Comparison of ENCODE assay signal across 11 mouse cellular contexts in the genomic region with DNA sequence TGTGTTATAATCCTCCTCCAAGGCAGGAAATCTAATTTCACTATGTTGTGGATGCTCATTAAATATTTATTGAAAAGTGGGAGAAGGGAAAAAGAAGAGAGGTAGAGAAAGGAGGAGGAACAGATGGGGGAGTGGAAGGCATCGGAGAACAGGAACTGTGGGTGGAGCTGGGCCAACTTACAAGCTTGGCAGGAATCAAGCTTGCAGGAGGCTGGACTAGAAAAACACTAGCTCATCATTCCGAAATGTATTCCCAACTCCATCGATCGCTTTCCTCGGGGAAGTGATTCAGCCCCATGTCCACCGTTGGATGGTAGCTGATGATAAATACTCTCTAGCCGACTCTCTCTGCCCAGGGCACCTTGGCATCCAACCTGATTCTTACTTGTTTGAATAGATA. TPM values are rescaled to one million over a fixed set of nuclear protein-coding genes. Genes with fewer than 3 reads are reported as not detected.
A peak's percentile ranks its signal among the peaks of the same experiment; 100 is the strongest.
DNase-seq lines count a peak whose midpoint lies in the region; ATAC-seq and TF ChIP-seq lines count a peak whose summit lies in the region.
"Had no signal": no experiment of that assay in that cellular context is flagged by ENCODE, and none has a peak within 500 bp of the region (broad histone marks: within the 10 kb centered on the region; RNA-seq: fewer than 3 reads in every experiment).

No protein-coding gene starts in this region.

- H3K4me1 ChIP-seq in lung, postnatal 0 days (ENCODE audit: insufficient read depth, low read depth, low read length) = 0 out of 2 replicates have a peak, but pooled peaks cover 4% of the 10 kb centered on the region

- no peak for TF ChIP-seq CTCF in lung, postnatal 0 days (IDR thresholded peaks at IDR 0.05)

- no peak overlapping the region for H3K9ac ChIP-seq in lung, postnatal 0 days (replicated peaks; ENCODE audit: low read depth)
- H3K9ac ChIP-seq: midbrain, embryonic 13.5 days had no signal

- no peaks in the 10 kb centered on the region for H3K36me3 ChIP-seq in lung, postnatal 0 days (ENCODE audit: insufficient read depth, low read length)
- H3K36me3 ChIP-seq: midbrain, embryonic 13.5 days had no signal

- 59% methylated on average over 7 of the region's 7 CpGs for WGBS in lung, postnatal 0 days

- H3K4me2 ChIP-seq in lung, postnatal 0 days (replicated peaks; ENCODE audit: low read depth, low read length) = no peak overlapping the region
- H3K4me2 ChIP-seq: midbrain, embryonic 13.5 days had no signal

- H3K27me3 ChIP-seq in lung, postnatal 0 days (replicated peaks; ENCODE audit: insufficient read depth, low read length) = no peaks in the 10 kb centered on the region
- H3K27me3 ChIP-seq: CH12.LX; midbrain, embryonic 13.5 days had no signal

- peak; percentile 72; the same call in 1 of the 2 replicates for ATAC-seq in frontal cortex, adult (ENCODE audit: low TSS enrichment)
- ATAC-seq in lung, postnatal 0 days = no peak
- ATAC-seq: midbrain, embryonic 13.5 days had no signal

- H3K9me3 ChIP-seq in lung, postnatal 0 days (ENCODE audit: low read length) = no peaks in the 10 kb centered on the region
- H3K9me3 ChIP-seq: midbrain, embryonic 13.5 days had no signal

- no peak for DNase-seq in frontal cortex, postnatal 10 days (ENCODE audit: low spot score in 2 of 2)
- DNase-seq in lung, postnatal 10 days = peak; percentile 35
- no peak for DNase-seq in lung, postnatal 0 days (ENCODE audit: low spot score)
- peak; percentile 56 to 65 for DNase-seq in layer of hippocampus, postnatal 36 days
- DNase-seq in adrenal gland, postnatal 14 days = no peak
- DNase-seq in B cell, adult 2 months = no peak
- no peak for DNase-seq in embryo, embryonic 9.5 days (ENCODE audit: extremely low spot score)
- DNase-seq: kidney, postnatal 25 days had no signal

- no peak overlapping the region for H3K4me3 ChIP-seq in lung, postnatal 0 days (ENCODE audit: low read depth, low read length)
- H3K4me3 ChIP-seq: midbrain, embryonic 13.5 days had no signal

- no peak for TF ChIP-seq EP300 in lung, postnatal 0 days (IDR thresholded peaks at IDR 0.05)

- H3K27ac ChIP-seq in lung, postnatal 0 days (ENCODE audit: low read length) = no peak overlapping the region
- H3K27ac ChIP-seq: midbrain, embryonic 13.5 days had no signal

RNA-seq across cellular contexts. Expression of gene Atrnl1, which starts 29.9 kb away (rescaled TPM):
- 4.5 and 5.2 TPM in 2 replicates for polyA plus RNA-seq in lung, postnatal 0 days (2015; fragmentation: Nextera tagmentation; extraction: Ambion mirVana)
- 10 to 100 TPM; 67.3 to 71.1 TPM for total RNA-seq in layer of hippocampus, postnatal 36 days (2021)
- 28.2 and 29.0 TPM in 2 replicates for total RNA-seq in adrenal gland, postnatal 14 days (2021)

Comparison
In these comparisons a context has a peak if more than half of its experiments do, and no peak if none do; other contexts are left out.
1. DNase-seq: peak in lung, postnatal 10 days (single experiment) and layer of hippocampus, postnatal 36 days (2 of 2); none in frontal cortex, postnatal 10 days (0 of 2), lung, postnatal 0 days (single experiment), adrenal gland, postnatal 14 days (single experiment), B cell, adult 2 months (0 of 2) and embryo, embryonic 9.5 days (single experiment).